Mouse (Mus musculus): ENCODE data around the gene Pdlim5. TPM values are rescaled to one million over a fixed set of nuclear protein-coding genes. Genes with fewer than 3 reads are reported as not detected.

Pdlim5 gene
- polyA plus RNA-seq, 1 experiment, result 192 TPM

- no peak overlapping the region for H3K4me3 ChIP-seq (ENCODE audit: insufficient read depth, low read length)
- peak; percentile 49; the same call in 1 of the 2 replicates for TF ChIP-seq CTCF (IDR thresholded peaks at IDR 0.05; ENCODE audit: borderline replicate concordance, insufficient read depth, low read length)
- TF ChIP-seq POLR2A (IDR thresholded peaks at IDR 0.05; ENCODE audit: low read depth, low read length), result no peak
- H3K4me1 ChIP-seq (ENCODE audit: control insufficient read depth, insufficient read depth, low read length), result peaks cover 15% of the 10 kb centered on the region
- H3K27ac ChIP-seq (ENCODE audit: insufficient read depth, low read length), result no peak overlapping the region
Observed at GRCm38 (mm10) chr3:142282706-142283105, 112.8 kb downstream of the Pdlim5 start.

GRCm38 (mm10) chr3:142281656-142282055, 113.8 kb downstream of the Pdlim5 start:
- TF ChIP-seq CTCF (IDR thresholded peaks at IDR 0.05; ENCODE audit: borderline replicate concordance, insufficient read depth, low read length), result no peak
- no peak for TF ChIP-seq POLR2A (IDR thresholded peaks at IDR 0.05; ENCODE audit: low read depth, low read length)
- H3K27ac ChIP-seq (ENCODE audit: insufficient read depth, low read length), result no peak overlapping the region
- H3K4me1 ChIP-seq (ENCODE audit: control insufficient read depth, insufficient read depth, low read length), result peaks cover 15% of the 10 kb centered on the region
- H3K4me3 ChIP-seq (ENCODE audit: insufficient read depth, low read length), result no peak overlapping the region

GRCm38 (mm10) chr3:142281093-142281445, 114.4 kb downstream of the Pdlim5 start:
- Histone ChIP-seq H3K4me3 (ENCODE audit: insufficient read depth, low read length) (no peak overlapping the region), H3K27ac (ENCODE audit: insufficient read depth, low read length) (no peak overlapping the region), H3K4me1 (ENCODE audit: control insufficient read depth, insufficient read depth, low read length) (peaks cover 15% of the 10 kb centered on the region)
- TF ChIP-seq CTCF (IDR thresholded peaks at IDR 0.05; ENCODE audit: borderline replicate concordance, insufficient read depth, low read length) (no peak), POLR2A (IDR thresholded peaks at IDR 0.05; ENCODE audit: low read depth, low read length) (no peak)

- H3K27ac ChIP-seq (ENCODE audit: insufficient read depth, low read length), result peak overlapping the region; percentile 47; the same call in 1 of the 2 replicates
- TF ChIP-seq POLR2A (IDR thresholded peaks at IDR 0.05; ENCODE audit: low read depth, low read length) (no peak), CTCF (IDR thresholded peaks at IDR 0.05; ENCODE audit: borderline replicate concordance, insufficient read depth, low read length) (no peak)
- H3K4me1 ChIP-seq (ENCODE audit: control insufficient read depth, insufficient read depth, low read length), result peaks cover 15% of the 10 kb centered on the region
- H3K4me3 ChIP-seq (ENCODE audit: insufficient read depth, low read length), result no peak overlapping the region
Observed at GRCm38 (mm10) chr3:142280366-142281092, 115.0 kb downstream of the Pdlim5 start.

GRCm38 (mm10) chr3:142279011-142279410, 116.5 kb downstream of the Pdlim5 start:
- no peak overlapping the region; the same call in 1 of the 2 replicates for H3K27ac ChIP-seq (ENCODE audit: insufficient read depth, low read length)
- peaks cover 18% of the 10 kb centered on the region for H3K4me1 ChIP-seq (ENCODE audit: control insufficient read depth, insufficient read depth, low read length)
- TF ChIP-seq CTCF (IDR thresholded peaks at IDR 0.05; ENCODE audit: borderline replicate concordance, insufficient read depth, low read length) (no peak), POLR2A (IDR thresholded peaks at IDR 0.05; ENCODE audit: low read depth, low read length) (no peak)
- no peak overlapping the region for H3K4me3 ChIP-seq (ENCODE audit: insufficient read depth, low read length)

- H3K4me3 ChIP-seq (ENCODE audit: insufficient read depth, low read length), result no peak overlapping the region
- TF ChIP-seq POLR2A (IDR thresholded peaks at IDR 0.05; ENCODE audit: low read depth, low read length) (no peak), CTCF (IDR thresholded peaks at IDR 0.05; ENCODE audit: borderline replicate concordance, insufficient read depth, low read length) (no peak)
Observed at GRCm38 (mm10) chr3:142276506-142276905, 119.0 kb downstream of the Pdlim5 start.

GRCm38 (mm10) chr3:142274993-142275392, 120.5 kb downstream of the Pdlim5 start:
- no peak for TF ChIP-seq CTCF (IDR thresholded peaks at IDR 0.05; ENCODE audit: borderline replicate concordance, insufficient read depth, low read length)
- TF ChIP-seq POLR2A (IDR thresholded peaks at IDR 0.05; ENCODE audit: low read depth, low read length), result no peak

More at GRCm38 (mm10) chr3:142276506-142276905, 119.0 kb downstream of the Pdlim5 start:
- no peak overlapping the region for H3K27ac ChIP-seq (ENCODE audit: insufficient read depth, low read length)
- peaks cover 14% of the 10 kb centered on the region for H3K4me1 ChIP-seq (ENCODE audit: control insufficient read depth, insufficient read depth, low read length)

GRCm38 (mm10) chr3:142274451-142274850, 121.0 kb downstream of the Pdlim5 start:
- H3K4me3 ChIP-seq (ENCODE audit: insufficient read depth, low read length), result no peak overlapping the region
- TF ChIP-seq CTCF (IDR thresholded peaks at IDR 0.05; ENCODE audit: borderline replicate concordance, insufficient read depth, low read length), result no peak

More at GRCm38 (mm10) chr3:142274993-142275392, 120.5 kb downstream of the Pdlim5 start:
- Histone ChIP-seq H3K4me3 (ENCODE audit: insufficient read depth, low read length) (no peak overlapping the region), H3K4me1 (ENCODE audit: control insufficient read depth, insufficient read depth, low read length) (peaks cover 8% of the 10 kb centered on the region; the same call in 1 of the 2 replicates), H3K27ac (ENCODE audit: insufficient read depth, low read length) (no peak overlapping the region)

GRCm38 (mm10) chr3:142273265-142273664, 122.2 kb downstream of the Pdlim5 start:
- H3K4me1 ChIP-seq (ENCODE audit: control insufficient read depth, insufficient read depth, low read length), result 0 out of 2 replicates have a peak, but pooled peaks cover 2% of the 10 kb centered on the region
- TF ChIP-seq CTCF (IDR thresholded peaks at IDR 0.05; ENCODE audit: borderline replicate concordance, insufficient read depth, low read length) (no peak), POLR2A (IDR thresholded peaks at IDR 0.05; ENCODE audit: low read depth, low read length) (no peak)
- H3K4me3 ChIP-seq (ENCODE audit: insufficient read depth, low read length), result no peak overlapping the region
- H3K27ac ChIP-seq (ENCODE audit: insufficient read depth, low read length), result no peak overlapping the region

More at GRCm38 (mm10) chr3:142274451-142274850, 121.0 kb downstream of the Pdlim5 start:
- Histone ChIP-seq H3K4me1 (ENCODE audit: control insufficient read depth, insufficient read depth, low read length) (peaks cover 7% of the 10 kb centered on the region; the same call in 1 of the 2 replicates), H3K27ac (ENCODE audit: insufficient read depth, low read length) (no peak overlapping the region)

- H3K27ac ChIP-seq (ENCODE audit: insufficient read depth, low read length), result no peak overlapping the region
- peaks cover 10% of the 10 kb centered on the region; the same call in 1 of the 2 replicates for H3K4me1 ChIP-seq (ENCODE audit: control insufficient read depth, insufficient read depth, low read length)
- TF ChIP-seq POLR2A (IDR thresholded peaks at IDR 0.05; ENCODE audit: low read depth, low read length) (no peak), CTCF (IDR thresholded peaks at IDR 0.05; ENCODE audit: borderline replicate concordance, insufficient read depth, low read length) (no peak)
- H3K4me3 ChIP-seq (ENCODE audit: insufficient read depth, low read length), result no peak overlapping the region
Observed at GRCm38 (mm10) chr3:142256371-142256770, 139.1 kb downstream of the Pdlim5 start.

Measured in embryonic fibroblast, embryonic 13.5 days (primary cell).